Mouse (Mus musculus) adrenal gland, postnatal 0 days (tissue): ENCODE results near the gene Tmem273. TPM values are rescaled to one million over a fixed set of nuclear protein-coding genes. Genes with fewer than 3 reads are reported as not detected.

Source experiments
- polyA plus RNA-seq: library from polyadenylated mRNA; unstranded; fragments of >200 nt; fragmentation: Nextera tagmentation; extraction: Ambion mirVana; gene quantifications from 2 replicates; pipeline ENCODE4 v1.2.1, GENCODE M21; 2015

Tmem273 gene
- 0.79 and 1.4 TPM in 2 replicates for polyA plus RNA-seq

GRCm38 (mm10) chr14:32785556-32786130 lies at the start of gene Tmem273:
Gene Tmem273 (plus strand): TSS chr14:32785963.

GRCm38 (mm10) chr14:32833847-32834246 lies 48.1 kb downstream of the Tmem273 start, which contains the start of gene Fam170b:
Gene Fam170b (plus strand): TSS chr14:32833962.

GRCm38 (mm10) chr14:32856681-32857328 lies 71.0 kb downstream of the Tmem273 start, which contains the start of gene Vstm4:
Gene Vstm4 (plus strand): TSS chr14:32856756.

Other genes with a start within 250 kb of the Tmem273 start
- gene Prrxl1, start 186.6 kb upstream of the Tmem273 start, polyA plus RNA-seq = 1.3 and 2.6 TPM in 2 replicates
- 0.18 TPM in 1 of 2 replicates, not detected in the other for gene 3425401B19Rik, start 100.7 kb upstream of the Tmem273 start, polyA plus RNA-seq
- gene Fam170b, start 48.0 kb downstream of the Tmem273 start, polyA plus RNA-seq = 0.16 TPM in 1 of 2 replicates, not detected in the other
- 43.5 and 57.8 TPM in 2 replicates for gene Vstm4, start 70.8 kb downstream of the Tmem273 start, polyA plus RNA-seq
- gene Lrrc18, start 205.4 kb downstream of the Tmem273 start, polyA plus RNA-seq = 0.49 and 0.73 TPM in 2 replicates